Mouse (Mus musculus): Measurements from ENCODE around the gene Olfr988. TPM values are rescaled to one million over a fixed set of nuclear protein-coding genes. Genes with fewer than 3 reads are reported as not detected.
"Not testable (repeated sequence)": the region's sequence is repeated elsewhere in the genome, so short reads cannot be mapped to it uniquely, and the experiment has no call there.

Olfr988 gene
- polyA plus RNA-seq (2011; ENCODE audit: insufficient read depth, insufficient read length, low read depth, missing spikeins) = not detected in 2 replicates

DNA sequence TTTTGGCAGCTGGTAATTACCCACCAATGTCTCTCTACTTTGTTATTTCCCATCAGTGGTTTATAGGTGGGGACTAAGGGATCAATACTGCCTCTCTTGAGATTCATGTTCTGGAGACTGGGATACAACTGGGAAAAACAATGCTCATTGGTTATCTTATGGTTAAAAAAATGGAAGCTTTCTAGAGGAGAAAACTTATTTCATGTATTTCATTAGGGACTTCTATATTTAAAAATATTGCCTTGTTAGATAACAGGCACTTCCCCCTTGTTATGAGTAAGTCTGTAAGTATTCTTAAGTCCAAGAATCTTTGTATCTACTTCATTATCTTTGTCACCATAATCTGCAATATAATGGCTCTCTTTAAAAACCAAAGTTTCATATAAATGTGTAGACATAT, at the start of gene Olfr988:
Gene Olfr988, minus strand, starts transcription at position 101 of the 400 bp plus-strand sequence.
- H3K27ac ChIP-seq (ENCODE audit: insufficient read depth, low read length); H3K9me3 ChIP-seq (replicated peaks; ENCODE audit: control insufficient read depth, insufficient read depth, low read length, poor library complexity, severe bottlenecking); H3K4me1 ChIP-seq (ENCODE audit: control insufficient read depth, insufficient read depth, low read length); H3K27me3 ChIP-seq (ENCODE audit: control insufficient read depth, insufficient read depth, low read length, poor library complexity, severe bottlenecking); H3K9ac ChIP-seq (ENCODE audit: low read depth, poor library complexity, severe bottlenecking); H3K36me3 ChIP-seq (ENCODE audit: control insufficient read depth, insufficient read depth, low read length, poor library complexity, severe bottlenecking); H3K4me3 ChIP-seq (ENCODE audit: low read depth, low read length): not testable (repeated sequence)

DNA sequence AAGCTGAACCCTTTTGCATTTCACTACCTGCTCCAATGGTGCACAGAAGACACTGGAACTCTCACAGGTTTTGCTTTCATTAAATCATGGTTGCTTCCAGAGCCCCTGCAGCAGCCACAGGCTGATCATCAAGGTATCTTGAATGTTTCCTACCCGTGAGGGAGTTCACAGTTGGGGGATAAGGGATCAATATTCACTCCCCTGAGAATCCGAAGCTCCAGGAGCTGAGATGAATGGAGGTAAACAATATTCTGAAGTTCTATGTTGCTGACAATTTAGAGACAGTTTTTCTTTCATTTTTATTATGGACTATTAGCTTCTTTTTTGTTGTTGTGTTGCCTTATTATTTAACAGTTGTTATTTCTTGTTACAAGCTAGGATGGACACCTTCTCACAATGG, 46.3 kb upstream of the Olfr988 start, which contains the start of gene Olfr992:
Gene Olfr992, minus strand, starts transcription at position 101 of the 400 bp plus-strand sequence.
- Histone ChIP-seq H3K27me3 (ENCODE audit: control insufficient read depth, insufficient read depth, low read length, poor library complexity, severe bottlenecking) (no peaks in the 10 kb centered on the region), H3K4me1 (ENCODE audit: control insufficient read depth, insufficient read depth, low read length) (no peaks in the 10 kb centered on the region), H3K9ac (ENCODE audit: low read depth, poor library complexity, severe bottlenecking) (no peak within 1 kb of the TSS), H3K4me3 (ENCODE audit: low read depth, low read length) (no peak within 1 kb of the TSS), H3K36me3 (ENCODE audit: control insufficient read depth, insufficient read depth, low read length, poor library complexity, severe bottlenecking) (no peaks in the 10 kb centered on the region), H3K9me3 (replicated peaks; ENCODE audit: control insufficient read depth, insufficient read depth, low read length, poor library complexity, severe bottlenecking) (no peaks in the 10 kb centered on the region), H3K27ac (ENCODE audit: insufficient read depth, low read length) (no peak within 1 kb of the TSS)
- TF ChIP-seq CTCF (IDR thresholded peaks at IDR 0.05; ENCODE audit: low read depth, low read length) (no peak), POLR2A (IDR thresholded peaks at IDR 0.05; ENCODE audit: insufficient read depth, low read length) (no peak), EP300 (IDR thresholded peaks at IDR 0.05; ENCODE audit: insufficient read depth, low read depth, low read length) (no peak)

DNA sequence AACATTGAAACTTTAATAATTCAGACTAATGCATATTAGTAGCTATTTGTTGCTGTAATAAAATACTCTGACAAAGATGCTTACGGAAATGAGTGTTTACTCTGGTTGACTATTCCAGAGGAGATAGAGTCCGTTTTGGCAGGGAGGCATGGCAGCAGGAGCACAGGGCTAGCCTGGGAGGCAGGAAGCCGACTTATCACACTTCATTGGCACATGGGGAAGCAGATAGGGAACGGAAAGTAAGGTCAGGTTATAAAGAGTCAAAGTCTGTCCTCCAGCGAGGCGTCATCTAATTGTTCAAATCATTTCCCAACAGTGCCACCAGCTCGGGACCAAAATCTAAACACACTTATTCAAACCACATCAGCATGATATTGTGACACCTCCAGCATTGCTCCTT, 23.1 kb downstream of the Olfr988 start:
- H3K4me1 ChIP-seq (ENCODE audit: control insufficient read depth, insufficient read depth, low read length) = no peaks in the 10 kb centered on the region
- no peak overlapping the region for H3K9ac ChIP-seq (ENCODE audit: low read depth, poor library complexity, severe bottlenecking)
- no peak overlapping the region for H3K27ac ChIP-seq (ENCODE audit: insufficient read depth, low read length)
- H3K4me3 ChIP-seq (ENCODE audit: low read depth, low read length) = no peak overlapping the region
- H3K36me3 ChIP-seq (ENCODE audit: control insufficient read depth, insufficient read depth, low read length, poor library complexity, severe bottlenecking) = no peaks in the 10 kb centered on the region
- TF ChIP-seq POLR2A (IDR thresholded peaks at IDR 0.05; ENCODE audit: insufficient read depth, low read length) = no peak
- TF ChIP-seq CTCF (IDR thresholded peaks at IDR 0.05; ENCODE audit: low read depth, low read length) = no peak
- TF ChIP-seq EP300 (IDR thresholded peaks at IDR 0.05; ENCODE audit: insufficient read depth, low read depth, low read length) = no peak
- H3K27me3 ChIP-seq (ENCODE audit: control insufficient read depth, insufficient read depth, low read length, poor library complexity, severe bottlenecking) = no peaks in the 10 kb centered on the region
- H3K9me3 ChIP-seq (replicated peaks; ENCODE audit: control insufficient read depth, insufficient read depth, low read length, poor library complexity, severe bottlenecking) = no peaks in the 10 kb centered on the region

DNA sequence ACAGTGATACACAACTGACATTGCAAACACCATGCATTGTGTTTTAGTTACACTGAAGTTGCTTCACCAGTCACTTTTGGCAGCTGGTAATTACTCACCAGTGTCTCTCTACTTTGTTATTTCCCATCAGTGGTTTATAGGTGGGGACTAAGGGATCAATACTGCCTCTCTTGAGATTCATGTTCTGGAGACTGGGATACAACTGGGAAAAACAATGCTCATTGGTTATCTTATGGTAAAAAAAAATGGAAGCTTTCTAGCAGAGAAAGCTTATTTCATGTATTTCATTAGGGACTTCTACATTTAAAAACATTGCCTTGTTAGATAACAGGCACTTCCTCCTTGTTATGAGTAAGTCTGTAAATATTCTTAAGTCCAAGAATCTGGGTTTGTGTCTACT, 23.8 kb downstream of the Olfr988 start, which contains the start of gene Olfr987:
Gene Olfr987, minus strand, starts transcription at position 101 of the 400 bp plus-strand sequence.
- H3K9ac ChIP-seq (ENCODE audit: low read depth, poor library complexity, severe bottlenecking); H3K27me3 ChIP-seq (ENCODE audit: control insufficient read depth, insufficient read depth, low read length, poor library complexity, severe bottlenecking); H3K4me3 ChIP-seq (ENCODE audit: low read depth, low read length); H3K4me1 ChIP-seq (ENCODE audit: control insufficient read depth, insufficient read depth, low read length); H3K9me3 ChIP-seq (replicated peaks; ENCODE audit: control insufficient read depth, insufficient read depth, low read length, poor library complexity, severe bottlenecking); H3K36me3 ChIP-seq (ENCODE audit: control insufficient read depth, insufficient read depth, low read length, poor library complexity, severe bottlenecking); H3K27ac ChIP-seq (ENCODE audit: insufficient read depth, low read length): not testable (repeated sequence)

DNA sequence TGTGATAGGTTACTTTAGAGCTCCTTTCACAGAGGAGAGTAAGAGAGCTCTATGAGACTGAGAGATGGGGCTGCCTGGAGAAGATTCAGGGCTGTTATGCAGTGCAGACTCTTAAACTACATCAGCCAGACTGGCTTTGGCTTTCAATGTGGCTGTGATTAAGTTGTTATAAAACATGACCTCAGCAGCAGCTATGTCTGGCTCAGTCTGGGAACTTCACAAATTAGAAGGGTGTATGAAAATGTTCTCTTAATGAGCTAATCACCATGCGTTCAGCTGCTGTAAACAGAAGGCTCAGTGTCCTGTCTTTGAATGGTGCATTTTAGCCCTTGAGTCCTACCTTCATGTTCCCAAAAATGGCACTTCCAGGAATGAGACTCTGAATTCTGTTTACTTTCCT, 43.9 kb downstream of the Olfr988 start:
- Histone ChIP-seq H3K27me3 (ENCODE audit: control insufficient read depth, insufficient read depth, low read length, poor library complexity, severe bottlenecking) (no peaks in the 10 kb centered on the region), H3K36me3 (ENCODE audit: control insufficient read depth, insufficient read depth, low read length, poor library complexity, severe bottlenecking) (no peaks in the 10 kb centered on the region), H3K4me1 (ENCODE audit: control insufficient read depth, insufficient read depth, low read length) (no peaks in the 10 kb centered on the region), H3K4me3 (ENCODE audit: low read depth, low read length) (no peak overlapping the region), H3K27ac (ENCODE audit: insufficient read depth, low read length) (no peak overlapping the region), H3K9ac (ENCODE audit: low read depth, poor library complexity, severe bottlenecking) (no peak overlapping the region), H3K9me3 (replicated peaks; ENCODE audit: control insufficient read depth, insufficient read depth, low read length, poor library complexity, severe bottlenecking) (no peaks in the 10 kb centered on the region)
- TF ChIP-seq CTCF (IDR thresholded peaks at IDR 0.05; ENCODE audit: low read depth, low read length) = no peak
- TF ChIP-seq POLR2A (IDR thresholded peaks at IDR 0.05; ENCODE audit: insufficient read depth, low read length) = no peak
- no peak for TF ChIP-seq EP300 (IDR thresholded peaks at IDR 0.05; ENCODE audit: insufficient read depth, low read depth, low read length)

Other genes starting within 250 kb of the Olfr988 start
- 2.3 and 3.3 TPM in 2 replicates for gene Aplnr, start 227.0 kb downstream of the Olfr988 start, polyA plus RNA-seq (2011; ENCODE audit: insufficient read depth, insufficient read length, low read depth, missing spikeins)
- not detected in 2 replicates for gene Lrrc55, start 166.0 kb downstream of the Olfr988 start, polyA plus RNA-seq (2011; ENCODE audit: insufficient read depth, insufficient read length, low read depth, missing spikeins)
- gene Olfr987, start 23.9 kb downstream of the Olfr988 start, polyA plus RNA-seq (2011; ENCODE audit: insufficient read depth, insufficient read length, low read depth, missing spikeins) = not detected in 2 replicates
- not detected in 2 replicates for gene Olfr992, start 46.2 kb upstream of the Olfr988 start, polyA plus RNA-seq (2011; ENCODE audit: insufficient read depth, insufficient read length, low read depth, missing spikeins)
- gene Olfr993, start 51.6 kb upstream of the Olfr988 start, polyA plus RNA-seq (2011; ENCODE audit: insufficient read depth, insufficient read length, low read depth, missing spikeins) = not detected in 2 replicates
- gene Olfr994, start 73.2 kb upstream of the Olfr988 start, polyA plus RNA-seq (2011; ENCODE audit: insufficient read depth, insufficient read length, low read depth, missing spikeins) = not detected in 2 replicates
- not detected in 2 replicates for gene Olfr995, start 80.4 kb upstream of the Olfr988 start, polyA plus RNA-seq (2011; ENCODE audit: insufficient read depth, insufficient read length, low read depth, missing spikeins)
- not detected in 2 replicates for gene 4833423E24Rik, start 155.8 kb upstream of the Olfr988 start, polyA plus RNA-seq (2011; ENCODE audit: insufficient read depth, insufficient read length, low read depth, missing spikeins)
- gene Olfr996, start 216.0 kb upstream of the Olfr988 start, polyA plus RNA-seq (2011; ENCODE audit: insufficient read depth, insufficient read length, low read depth, missing spikeins) = not detected in 2 replicates
- gene Olfr998, start 225.7 kb upstream of the Olfr988 start, polyA plus RNA-seq (2011; ENCODE audit: insufficient read depth, insufficient read length, low read depth, missing spikeins) = not detected in 2 replicates
- not detected in 2 replicates for gene Olfr1000, start 248.7 kb upstream of the Olfr988 start, polyA plus RNA-seq (2011; ENCODE audit: insufficient read depth, insufficient read length, low read depth, missing spikeins)

Measured in ES-Bruce4 (cell line).